Mouse (Mus musculus): ENCODE data around the gene Tvp23a. TPM values are rescaled to one million over a fixed set of nuclear protein-coding genes. Genes with fewer than 3 reads are reported as not detected.

Gene Tvp23a
- polyA plus RNA-seq, 1 experiment from 2014 or later, result 4.5 TPM

DNA sequence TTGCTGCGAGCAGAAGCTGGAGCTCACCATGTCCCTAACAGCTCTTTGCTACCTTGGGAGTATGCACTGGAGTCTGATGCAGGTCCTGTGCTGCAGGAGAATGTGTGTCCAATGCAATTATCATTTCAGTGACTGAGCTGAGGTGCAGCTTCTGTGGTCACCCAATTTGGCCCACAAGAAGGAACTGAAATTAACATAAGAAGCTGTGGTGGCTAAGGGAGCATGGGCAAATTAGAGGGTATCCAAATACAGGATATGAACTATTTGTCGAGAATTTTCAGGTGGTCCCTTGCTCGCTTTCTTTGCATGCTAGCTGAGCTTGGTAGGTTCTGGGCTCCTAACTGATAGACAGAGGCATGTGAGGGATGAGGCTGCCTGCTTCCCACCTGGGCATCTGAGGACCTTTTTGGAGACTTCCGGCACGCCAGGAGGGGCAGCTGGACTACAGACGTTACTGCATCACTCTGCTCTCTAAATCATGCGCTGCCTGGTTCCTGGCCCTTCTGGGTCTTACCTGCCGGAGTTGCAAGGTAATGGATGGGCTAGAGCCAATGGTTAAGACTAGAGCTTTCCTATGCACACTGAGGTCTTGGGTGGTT is 40.8 kb upstream of the Tvp23a start:
- no peak overlapping the region for H3K4me2 ChIP-seq
- no peaks in the 10 kb centered on the region for H3K9me3 ChIP-seq (replicated peaks; ENCODE audit: control insufficient read depth, low read length)
- ATAC-seq (replicated peaks; ENCODE audit: insufficient number of reproducible peaks, low FRiP score, low TSS enrichment), result no peak
- H3K27me3 ChIP-seq (ENCODE audit: control insufficient read depth, insufficient read depth, low read length), result peaks cover 26% of the 10 kb centered on the region
- no peak overlapping the region for H3K9ac ChIP-seq (ENCODE audit: low read depth, low read length)
- H3K27ac ChIP-seq (ENCODE audit: low read depth, low read length), result no peak overlapping the region
- 73% methylated on average over 8 of the region's 8 CpGs for WGBS (ENCODE audit: insufficient replicate concordance)
- H3K4me3 ChIP-seq (ENCODE audit: low read depth, low read length), result no peak overlapping the region
- H3K36me3 ChIP-seq (ENCODE audit: control insufficient read depth, insufficient read depth, low read length), result no peaks in the 10 kb centered on the region
- peaks cover 12% of the 10 kb centered on the region for H3K4me1 ChIP-seq (ENCODE audit: control insufficient read depth, insufficient read depth, low read length)

DNA sequence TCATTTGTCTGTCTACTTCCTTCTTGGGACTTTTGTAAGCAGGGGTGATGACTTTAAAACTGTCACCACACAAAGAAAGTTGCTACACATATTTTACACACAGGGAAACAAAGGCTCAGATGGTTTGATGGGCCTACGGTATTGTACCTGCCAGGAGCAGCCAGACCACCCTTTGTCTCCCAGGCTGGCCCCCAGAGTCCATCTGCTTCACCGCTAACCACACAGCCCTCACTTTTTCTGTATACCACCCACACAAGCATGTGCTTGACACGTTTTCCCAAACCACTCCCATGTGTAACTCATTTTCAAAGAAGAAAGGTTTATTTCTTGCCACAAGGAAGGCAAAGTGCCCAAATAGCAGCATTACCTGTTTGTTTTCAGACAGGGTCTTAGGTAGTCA is 39.8 kb upstream of the Tvp23a start:
- Histone ChIP-seq H3K4me2 (no peak overlapping the region), H3K4me3 (ENCODE audit: low read depth, low read length) (no peak overlapping the region), H3K27ac (ENCODE audit: low read depth, low read length) (no peak overlapping the region), H3K9ac (ENCODE audit: low read depth, low read length) (no peak overlapping the region), H3K36me3 (ENCODE audit: control insufficient read depth, insufficient read depth, low read length) (no peaks in the 10 kb centered on the region), H3K27me3 (ENCODE audit: control insufficient read depth, insufficient read depth, low read length) (peaks cover 26% of the 10 kb centered on the region), H3K9me3 (replicated peaks; ENCODE audit: control insufficient read depth, low read length) (no peaks in the 10 kb centered on the region), H3K4me1 (ENCODE audit: control insufficient read depth, insufficient read depth, low read length) (peaks cover 12% of the 10 kb centered on the region)
- no peak for ATAC-seq (replicated peaks; ENCODE audit: insufficient number of reproducible peaks, low FRiP score, low TSS enrichment)
- WGBS (ENCODE audit: insufficient replicate concordance), result 69% methylated on average over 3 of the region's 3 CpGs

DNA sequence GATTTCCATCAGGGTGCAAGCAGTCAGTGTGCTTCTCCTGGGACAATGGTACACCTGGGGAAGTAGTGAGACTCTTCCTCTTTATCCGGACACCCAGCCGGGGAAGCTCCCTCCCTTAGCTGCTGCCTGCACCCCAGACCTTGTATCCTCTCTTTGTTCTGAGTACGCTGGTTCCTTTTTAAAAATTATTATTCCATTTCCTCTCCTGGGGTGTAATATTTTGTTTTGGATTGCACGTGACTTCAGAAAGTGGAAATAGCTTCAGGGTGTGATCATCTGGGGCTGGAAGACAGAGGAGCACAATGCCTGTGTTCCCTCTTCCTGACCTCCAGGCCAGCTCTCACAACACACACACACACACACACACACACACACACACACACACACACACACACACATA is 35.2 kb upstream of the Tvp23a start:
- 61% methylated on average over 4 of the region's 4 CpGs for WGBS (ENCODE audit: insufficient replicate concordance)
- H3K4me3 ChIP-seq (ENCODE audit: low read depth, low read length), result no peak overlapping the region
- no peak for ATAC-seq (replicated peaks; ENCODE audit: insufficient number of reproducible peaks, low FRiP score, low TSS enrichment)

DNA sequence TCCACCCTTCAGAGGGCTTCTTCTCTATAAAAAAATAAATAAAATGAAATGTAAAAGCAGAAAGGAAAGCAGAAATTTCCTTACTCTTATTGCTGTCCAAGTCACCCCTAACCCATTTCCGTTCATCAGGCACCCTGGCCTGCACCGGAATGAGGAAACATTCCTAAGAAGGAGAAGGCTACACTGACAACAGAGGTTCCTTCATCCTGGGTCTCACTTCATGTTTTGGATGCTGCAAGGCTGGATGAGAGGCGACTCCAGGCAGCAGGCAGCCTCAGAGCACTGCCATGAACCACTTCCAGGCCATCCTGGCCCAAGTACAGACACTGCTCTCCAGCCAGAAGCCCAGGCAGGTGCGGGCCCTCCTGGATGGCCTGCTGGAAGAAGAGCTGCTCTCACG is 32.7 kb upstream of the Tvp23a start, which contains the start of gene Ciita:
Gene Ciita (plus strand): TSS at position 203 of the 400 bp plus-strand sequence.
- no peak for ATAC-seq (replicated peaks; ENCODE audit: insufficient number of reproducible peaks, low FRiP score, low TSS enrichment)
- Histone ChIP-seq H3K9me3 (replicated peaks; ENCODE audit: control insufficient read depth, low read length) (no peaks in the 10 kb centered on the region), H3K4me1 (ENCODE audit: control insufficient read depth, insufficient read depth, low read length) (no peaks in the 10 kb centered on the region), H3K9ac (ENCODE audit: low read depth, low read length) (no peak within 1 kb of the TSS), H3K27ac (ENCODE audit: low read depth, low read length) (no peak within 1 kb of the TSS), H3K4me2 (no peak within 1 kb of the TSS), H3K36me3 (ENCODE audit: control insufficient read depth, insufficient read depth, low read length) (no peaks in the 10 kb centered on the region), H3K4me3 (ENCODE audit: low read depth, low read length) (no peak within 1 kb of the TSS), H3K27me3 (ENCODE audit: control insufficient read depth, insufficient read depth, low read length) (0 out of 2 replicates have a peak, but pooled peaks cover 3% of the 10 kb centered on the region)
- 71% methylated on average over 5 of the region's 5 CpGs for whole genome bisulfite sequencing (ENCODE audit: insufficient replicate concordance)

More for the DNA sequence above, 35.2 kb upstream of the Tvp23a start:
- Histone ChIP-seq H3K27ac (ENCODE audit: low read depth, low read length) (no peak overlapping the region), H3K27me3 (ENCODE audit: control insufficient read depth, insufficient read depth, low read length) (0 out of 2 replicates have a peak, but pooled peaks cover 3% of the 10 kb centered on the region), H3K4me2 (no peak overlapping the region), H3K4me1 (ENCODE audit: control insufficient read depth, insufficient read depth, low read length) (no peaks in the 10 kb centered on the region), H3K36me3 (ENCODE audit: control insufficient read depth, insufficient read depth, low read length) (no peaks in the 10 kb centered on the region), H3K9ac (ENCODE audit: low read depth, low read length) (no peak overlapping the region), H3K9me3 (replicated peaks; ENCODE audit: control insufficient read depth, low read length) (no peaks in the 10 kb centered on the region)

DNA sequence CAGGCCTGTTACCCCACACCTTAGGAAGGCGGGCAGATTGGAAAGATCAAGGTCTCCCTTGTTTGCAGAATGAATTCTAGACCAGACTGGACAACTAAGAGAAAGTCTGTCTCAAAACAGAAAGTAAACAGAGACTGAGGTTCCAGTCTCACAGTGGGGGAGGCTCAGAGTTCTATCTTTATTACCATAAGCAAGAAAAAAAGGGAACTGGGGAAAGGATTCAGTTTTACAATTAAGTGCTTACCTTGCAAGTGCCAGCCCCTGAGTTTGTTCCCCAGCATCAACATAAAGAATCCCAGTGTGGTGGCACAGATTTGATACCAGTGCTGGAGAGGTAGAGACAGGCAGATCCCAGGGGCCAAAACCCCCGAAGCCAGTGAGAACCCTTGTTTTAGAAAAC is 28.8 kb upstream of the Tvp23a start:
- Histone ChIP-seq H3K4me1 (ENCODE audit: control insufficient read depth, insufficient read depth, low read length) (no peaks in the 10 kb centered on the region), H3K36me3 (ENCODE audit: control insufficient read depth, insufficient read depth, low read length) (no peaks in the 10 kb centered on the region), H3K9ac (ENCODE audit: low read depth, low read length) (no peak overlapping the region), H3K9me3 (replicated peaks; ENCODE audit: control insufficient read depth, low read length) (no peaks in the 10 kb centered on the region), H3K27me3 (ENCODE audit: control insufficient read depth, insufficient read depth, low read length) (no peaks in the 10 kb centered on the region), H3K4me3 (ENCODE audit: low read depth, low read length) (no peak overlapping the region), H3K27ac (ENCODE audit: low read depth, low read length) (no peak overlapping the region), H3K4me2 (no peak overlapping the region)
- no peak for ATAC-seq (replicated peaks; ENCODE audit: insufficient number of reproducible peaks, low FRiP score, low TSS enrichment)
- WGBS (ENCODE audit: insufficient replicate concordance), result 63% methylated on average over 2 of the region's 2 CpGs

DNA sequence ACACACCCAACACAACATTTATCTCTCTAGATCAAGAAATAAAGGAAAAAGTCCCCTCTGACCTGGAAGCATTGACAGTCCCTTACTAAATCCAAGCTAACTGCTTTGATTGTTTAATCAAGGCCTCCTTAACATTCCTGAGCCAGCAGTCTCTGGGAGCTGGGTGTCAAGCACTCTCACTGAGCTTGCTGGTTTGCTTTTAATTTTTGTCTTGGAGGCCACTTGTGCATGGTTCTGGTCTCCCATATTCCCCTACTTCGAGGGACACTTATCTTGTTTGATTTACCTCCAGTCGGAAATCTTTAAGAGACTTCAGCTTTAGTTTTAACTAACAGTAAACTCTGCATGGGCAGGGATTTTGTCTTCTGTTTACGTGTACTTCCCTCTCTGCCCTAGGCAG is 27.8 kb upstream of the Tvp23a start:
- Histone ChIP-seq H3K9me3 (replicated peaks; ENCODE audit: control insufficient read depth, low read length) (no peaks in the 10 kb centered on the region), H3K4me3 (ENCODE audit: low read depth, low read length) (no peak overlapping the region), H3K4me2 (no peak overlapping the region), H3K36me3 (ENCODE audit: control insufficient read depth, insufficient read depth, low read length) (no peaks in the 10 kb centered on the region), H3K27ac (ENCODE audit: low read depth, low read length) (no peak overlapping the region), H3K9ac (ENCODE audit: low read depth, low read length) (no peak overlapping the region), H3K4me1 (ENCODE audit: control insufficient read depth, insufficient read depth, low read length) (no peaks in the 10 kb centered on the region), H3K27me3 (ENCODE audit: control insufficient read depth, insufficient read depth, low read length) (no peaks in the 10 kb centered on the region)
- 54% methylated on average over 3 of the region's 3 CpGs for WGBS (ENCODE audit: insufficient replicate concordance)
- ATAC-seq (replicated peaks; ENCODE audit: insufficient number of reproducible peaks, low FRiP score, low TSS enrichment), result no peak

DNA sequence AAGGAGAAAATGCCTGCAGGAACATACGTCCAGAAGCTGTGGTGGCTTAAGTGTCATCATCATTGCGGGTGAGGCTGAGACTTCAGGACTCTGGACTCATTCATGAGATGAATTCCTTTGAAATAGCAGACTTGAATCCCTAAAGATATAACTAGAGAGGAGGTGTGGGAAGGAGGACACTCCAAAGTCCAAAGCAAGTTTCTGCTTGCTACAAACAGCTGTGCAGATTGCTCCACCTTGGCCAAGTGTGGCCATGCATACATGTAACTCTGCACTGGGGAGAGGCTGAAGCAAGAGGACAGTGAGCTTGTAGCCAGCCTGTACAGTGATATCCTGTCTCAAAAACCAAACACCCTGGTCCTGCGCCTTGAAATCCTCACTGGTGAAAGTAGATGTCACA is 24.8 kb upstream of the Tvp23a start:
- no peak for ATAC-seq (replicated peaks; ENCODE audit: insufficient number of reproducible peaks, low FRiP score, low TSS enrichment)
- Histone ChIP-seq H3K4me1 (ENCODE audit: control insufficient read depth, insufficient read depth, low read length) (no peaks in the 10 kb centered on the region), H3K9ac (ENCODE audit: low read depth, low read length) (no peak overlapping the region), H3K36me3 (ENCODE audit: control insufficient read depth, insufficient read depth, low read length) (no peaks in the 10 kb centered on the region), H3K4me2 (no peak overlapping the region), H3K4me3 (ENCODE audit: low read depth, low read length) (no peak overlapping the region), H3K27ac (ENCODE audit: low read depth, low read length) (no peak overlapping the region), H3K27me3 (ENCODE audit: control insufficient read depth, insufficient read depth, low read length) (no peaks in the 10 kb centered on the region), H3K9me3 (replicated peaks; ENCODE audit: control insufficient read depth, low read length) (no peaks in the 10 kb centered on the region)
- 77% methylated on average over 3 of the region's 3 CpGs for WGBS (ENCODE audit: insufficient replicate concordance)

DNA sequence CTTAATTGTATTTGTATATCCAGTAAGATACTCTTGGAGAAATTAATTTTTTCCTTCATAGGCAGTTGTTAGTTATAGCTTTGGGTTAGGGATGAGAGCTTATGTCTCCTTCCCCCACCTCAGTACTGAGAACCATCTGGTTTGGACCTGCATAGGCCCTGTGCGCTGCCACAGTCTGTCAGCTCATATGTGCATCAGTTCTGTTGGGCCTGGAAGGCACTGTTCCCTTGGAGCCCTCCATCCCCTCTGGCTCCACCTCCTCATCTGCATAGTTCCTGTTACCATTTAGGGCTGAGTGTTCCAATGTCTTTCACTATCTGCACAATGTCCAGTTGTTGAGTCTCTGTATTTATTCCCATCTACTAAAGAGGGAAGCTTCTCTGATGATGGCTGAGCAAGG is 21.0 kb upstream of the Tvp23a start:
- no peak for ATAC-seq (replicated peaks; ENCODE audit: insufficient number of reproducible peaks, low FRiP score, low TSS enrichment)
- H3K36me3 ChIP-seq (ENCODE audit: control insufficient read depth, insufficient read depth, low read length), result no peaks in the 10 kb centered on the region
- no peaks in the 10 kb centered on the region for H3K27me3 ChIP-seq (ENCODE audit: control insufficient read depth, insufficient read depth, low read length)
- no peak overlapping the region for H3K4me3 ChIP-seq (ENCODE audit: low read depth, low read length)
- 79% methylated on average over 1 of the region's 1 CpGs for WGBS (ENCODE audit: insufficient replicate concordance)
- H3K4me1 ChIP-seq (ENCODE audit: control insufficient read depth, insufficient read depth, low read length), result no peaks in the 10 kb centered on the region; the same call in 1 of the 2 replicates
- no peaks in the 10 kb centered on the region for H3K9me3 ChIP-seq (replicated peaks; ENCODE audit: control insufficient read depth, low read length)
- no peak overlapping the region for H3K9ac ChIP-seq (ENCODE audit: low read depth, low read length)
- H3K27ac ChIP-seq (ENCODE audit: low read depth, low read length), result no peak overlapping the region
- no peak overlapping the region for H3K4me2 ChIP-seq

DNA sequence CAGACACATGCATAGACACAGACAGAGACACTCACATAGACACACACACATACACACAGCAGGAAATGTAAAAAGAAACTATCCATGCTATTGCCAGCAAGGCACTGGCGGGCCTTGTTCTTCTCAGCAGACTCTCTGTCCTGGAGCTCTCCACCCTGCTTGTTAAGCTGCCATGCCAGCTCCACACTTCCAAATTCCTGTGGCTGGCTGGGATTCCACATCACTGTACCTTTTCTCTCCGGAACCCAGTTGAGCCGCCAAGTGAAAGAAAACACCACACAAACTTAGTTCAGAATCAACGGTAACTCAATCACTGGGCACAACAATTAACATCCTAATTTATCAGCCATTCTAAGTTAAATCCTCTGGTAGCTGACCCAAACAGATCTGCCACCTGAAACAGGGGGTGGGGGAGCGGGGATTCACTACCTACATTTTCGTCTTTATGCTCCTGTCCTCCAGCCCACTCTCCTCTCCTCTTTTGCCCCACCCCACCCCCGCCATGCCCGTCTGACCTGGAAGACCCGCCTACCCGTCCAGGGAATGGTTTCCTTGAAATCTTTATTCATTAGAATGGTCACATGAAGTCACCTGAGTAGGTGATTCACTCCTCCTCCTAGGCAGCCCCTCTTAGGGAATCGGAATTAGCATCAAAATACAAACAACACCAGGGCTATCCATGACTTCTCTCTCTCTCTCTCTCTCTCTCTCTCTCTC is 20.4 kb upstream of the Tvp23a start:
- H3K4me1 ChIP-seq (ENCODE audit: control insufficient read depth, insufficient read depth, low read length), result no peaks in the 10 kb centered on the region; the same call in 1 of the 2 replicates
- 32% methylated on average over 11 of the region's 11 CpGs for WGBS (ENCODE audit: insufficient replicate concordance)
- H3K4me3 ChIP-seq (ENCODE audit: low read depth, low read length), result no peak overlapping the region
- ATAC-seq (replicated peaks; ENCODE audit: insufficient number of reproducible peaks, low FRiP score, low TSS enrichment), result no peak
- no peak overlapping the region for H3K4me2 ChIP-seq
- no peaks in the 10 kb centered on the region for H3K9me3 ChIP-seq (replicated peaks; ENCODE audit: control insufficient read depth, low read length)
- no peaks in the 10 kb centered on the region for H3K27me3 ChIP-seq (ENCODE audit: control insufficient read depth, insufficient read depth, low read length)
- no peak overlapping the region for H3K27ac ChIP-seq (ENCODE audit: low read depth, low read length)
- H3K9ac ChIP-seq (ENCODE audit: low read depth, low read length), result no peak overlapping the region
- H3K36me3 ChIP-seq (ENCODE audit: control insufficient read depth, insufficient read depth, low read length), result no peaks in the 10 kb centered on the region

Measured in heart, embryonic 11.5 days (tissue).